Mouse (Mus musculus): Measurements from ENCODE around the gene Tns4. TPM values are rescaled to one million over a fixed set of nuclear protein-coding genes. Genes with fewer than 3 reads are reported as not detected.

The Tns4 gene
- total RNA-seq (2012; rRNA removed) (not detected in 2 replicates), polyA plus RNA-seq (2012; ENCODE audit: insufficient read depth in 1 of 2, insufficient read length in 2 of 2, low read depth in 1 of 2, low replicate concordance in 2 of 2, missing spikeins in 1 of 2) (under 1 TPM in 1 of 2 experiments, not detected in 1; 0.03 TPM)

DNA sequence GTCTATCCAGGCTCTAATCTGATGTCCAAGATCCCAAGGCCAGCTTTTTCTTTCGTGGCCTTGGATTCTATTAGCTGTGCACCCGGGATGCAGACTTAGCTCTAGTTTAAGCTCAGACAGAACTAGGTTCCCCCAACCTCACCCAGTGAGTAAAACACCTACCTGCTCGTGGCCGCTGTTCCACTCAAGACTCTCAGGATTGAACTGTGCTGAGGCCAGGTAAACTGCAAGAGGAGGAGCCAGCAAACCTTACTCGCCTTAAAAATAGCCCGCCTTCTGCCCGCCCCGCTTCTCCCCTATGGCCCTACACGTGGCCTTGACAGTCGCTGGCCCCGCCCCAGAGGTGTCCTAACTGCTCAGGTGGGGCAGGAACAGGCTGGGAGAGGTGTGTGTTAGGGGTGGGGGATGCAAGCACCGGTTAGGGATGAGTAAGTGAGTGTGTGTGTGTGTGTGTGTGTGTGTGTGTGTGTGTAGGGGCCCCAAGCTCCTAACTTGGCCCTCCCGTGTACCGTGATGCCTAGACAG lies at the start of gene Tns4:
Tns4 (minus strand) TSS at position 230 of the 525 bp plus-strand sequence.
- Histone ChIP-seq H3K9ac (ENCODE audit: control insufficient read depth, low read depth, low read length, poor library complexity, severe bottlenecking) (no peak within 1 kb of the TSS), H3K9me3 (replicated peaks; ENCODE audit: insufficient read depth, low read length) (no peaks in the 10 kb centered on the region), H3K79me2 (ENCODE audit: control insufficient read depth, insufficient read depth, low read length, poor library complexity) (no peaks in the 10 kb centered on the region), H3K4me3 (ENCODE audit: control insufficient read depth in 1 of 2, insufficient read depth in 1 of 2, low read depth in 2 of 2, low read length in 2 of 2) (no peak within 1 kb of the TSS), H3K36me3 (ENCODE audit: control insufficient read depth in 1 of 2, insufficient read depth in 2 of 2, low read length in 2 of 2) (peaks cover 0 to 12% of the 10 kb centered on the region in 2 experiments; a peak in 2 of 4 replicates), H3K27me3 (ENCODE audit: control insufficient read depth in 1 of 2, insufficient read depth in 2 of 2, low read length in 2 of 2) (no peaks in the 10 kb centered on the region; a peak in 1 of 4 replicates), H3K4me1 (ENCODE audit: control insufficient read depth in 1 of 2, insufficient read depth in 2 of 2, low read length in 2 of 2) (peaks cover 5 to 24% of the 10 kb centered on the region in 2 experiments), H3K27ac (ENCODE audit: control insufficient read depth, low read depth, low read length) (no peak within 1 kb of the TSS)
- no peak for TF ChIP-seq SMC3 (IDR thresholded peaks at IDR 0.05; ENCODE audit: low read depth, low read length)
- TF ChIP-seq RCOR1 (IDR thresholded peaks at IDR 0.05; ENCODE audit: low read depth, low read length), result no peak
- no peak for TF ChIP-seq GATA1 (IDR thresholded peaks at IDR 0.05; ENCODE audit: low read depth, low read length)
- TF ChIP-seq MEF2A (IDR thresholded peaks at IDR 0.05; ENCODE audit: extremely low read depth, insufficient replicate concordance, low read depth, low read length, poor library complexity, severe bottlenecking), result no peak
- TF ChIP-seq POLR2AphosphoS2 (IDR thresholded peaks at IDR 0.05; ENCODE audit: low read length), result no peak
- TF ChIP-seq CHD2 (IDR thresholded peaks at IDR 0.05; ENCODE audit: low read length), result no peak
- TF ChIP-seq TBP (IDR thresholded peaks at IDR 0.05; ENCODE audit: low read depth, low read length), result no peak
- TF ChIP-seq NELFE (IDR thresholded peaks at IDR 0.05; ENCODE audit: low read depth, low read length), result no peak
- no peak for TF ChIP-seq GABPA (IDR thresholded peaks at IDR 0.05; ENCODE audit: low read depth, low read length)
- no peak for TF ChIP-seq MXI1 (IDR thresholded peaks at IDR 0.05; ENCODE audit: low read depth, low read length)
- TF ChIP-seq NRF1 (IDR thresholded peaks at IDR 0.05; ENCODE audit: insufficient read depth, low read depth, low read length, poor library complexity, severe bottlenecking), result no peak
- TF ChIP-seq POLR2AphosphoS5 (IDR thresholded peaks at IDR 0.05; ENCODE audit: borderline replicate concordance, low read depth, low read length), result no peak
- TF ChIP-seq HCFC1 (IDR thresholded peaks at IDR 0.05; ENCODE audit: low read depth, low read length), result no peak
- no peak for TF ChIP-seq EP300 (IDR thresholded peaks at IDR 0.05; ENCODE audit: low read depth in 1 of 2, low read length in 2 of 2)
- no peak for TF ChIP-seq ELF1 (IDR thresholded peaks at IDR 0.05; ENCODE audit: low read depth, low read length)
- TF ChIP-seq ETS1 (IDR thresholded peaks at IDR 0.05; ENCODE audit: low read depth, low read length), result no peak
- no peak for TF ChIP-seq MYC (IDR thresholded peaks at IDR 0.05; ENCODE audit: low read depth, low read length)
- no peak for TF ChIP-seq CTCF (IDR thresholded peaks at IDR 0.05 in 2 of 3, conservative IDR thresholded peaks at IDR 0.05 in 1 of 3; ENCODE audit: control insufficient read depth in 1 of 3, insufficient read depth in 1 of 3, low read depth in 2 of 3, low read length in 3 of 3, poor library complexity in 1 of 3, severe bottlenecking in 1 of 3)
- no peak for TF ChIP-seq ZNF384 (IDR thresholded peaks at IDR 0.05; ENCODE audit: low read depth, low read length)
- TF ChIP-seq USF1 (IDR thresholded peaks at IDR 0.05; ENCODE audit: low read depth, low read length), result no peak
- DNase-seq (ENCODE audit: low read depth, low spot score), result no peak

DNA sequence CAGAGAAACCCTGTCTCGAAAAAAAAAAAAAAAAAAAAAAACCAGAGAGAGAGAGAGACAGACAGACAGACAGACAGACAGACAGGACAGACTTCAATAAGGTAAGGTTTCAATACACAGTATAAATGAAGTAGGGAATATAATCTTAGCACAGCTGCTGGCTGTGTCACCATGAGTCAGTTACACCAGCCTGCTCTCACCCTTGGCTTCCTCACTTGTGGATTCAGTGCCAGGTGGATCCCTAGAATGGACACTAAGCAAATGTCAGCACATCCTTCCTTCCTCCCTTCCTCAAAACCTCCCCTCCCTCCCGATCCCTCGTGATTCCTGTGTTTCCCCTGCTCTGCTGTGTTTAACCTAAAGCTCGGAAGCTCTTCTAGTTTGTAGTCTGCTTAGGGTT lies 48.3 kb upstream of the Tns4 start:
- no peak overlapping the region for H3K9ac ChIP-seq (ENCODE audit: control insufficient read depth, low read depth, low read length, poor library complexity, severe bottlenecking)
- DNase-seq (ENCODE audit: low read depth, low spot score), result no peak
- no peak for TF ChIP-seq EP300 (IDR thresholded peaks at IDR 0.05; ENCODE audit: low read depth in 1 of 2, low read length in 2 of 2)
- TF ChIP-seq KAT2A (conservative IDR thresholded peaks at IDR 0.05; ENCODE audit: low read depth, low read length), result no peak
- no peak for TF ChIP-seq MXI1 (IDR thresholded peaks at IDR 0.05; ENCODE audit: low read depth, low read length)
- no peak for TF ChIP-seq USF1 (IDR thresholded peaks at IDR 0.05; ENCODE audit: low read depth, low read length)
- no peak for TF ChIP-seq ETS1 (IDR thresholded peaks at IDR 0.05; ENCODE audit: low read depth, low read length)
- TF ChIP-seq TCF12 (IDR thresholded peaks at IDR 0.05; ENCODE audit: low read depth, low read length), result no peak
- TF ChIP-seq ELF1 (IDR thresholded peaks at IDR 0.05; ENCODE audit: low read depth, low read length), result no peak
- TF ChIP-seq ZNF384 (IDR thresholded peaks at IDR 0.05; ENCODE audit: low read depth, low read length), result no peak
- TF ChIP-seq NELFE (IDR thresholded peaks at IDR 0.05; ENCODE audit: low read depth, low read length), result no peak
- TF ChIP-seq ZMIZ1 (IDR thresholded peaks at IDR 0.05; ENCODE audit: low read depth, low read length), result no peak
- TF ChIP-seq CHD1 (IDR thresholded peaks at IDR 0.05; ENCODE audit: low read depth, low read length), result no peak
- TF ChIP-seq RCOR1 (IDR thresholded peaks at IDR 0.05; ENCODE audit: low read depth, low read length), result no peak
- no peak for TF ChIP-seq MAX (IDR thresholded peaks at IDR 0.05; ENCODE audit: low read length)
- no peak for TF ChIP-seq CTCF (IDR thresholded peaks at IDR 0.05 in 2 of 3, conservative IDR thresholded peaks at IDR 0.05 in 1 of 3; ENCODE audit: control insufficient read depth in 1 of 3, insufficient read depth in 1 of 3, low read depth in 2 of 3, low read length in 3 of 3, poor library complexity in 1 of 3, severe bottlenecking in 1 of 3)
- no peak for TF ChIP-seq JUND (IDR thresholded peaks at IDR 0.05; ENCODE audit: low read depth, low read length)
- TF ChIP-seq MEF2A (IDR thresholded peaks at IDR 0.05; ENCODE audit: extremely low read depth, insufficient replicate concordance, low read depth, low read length, poor library complexity, severe bottlenecking), result no peak
- no peaks in the 10 kb centered on the region for H3K9me3 ChIP-seq (replicated peaks; ENCODE audit: insufficient read depth, low read length)
- no peaks in the 10 kb centered on the region; a peak in 1 of 4 replicates for H3K4me1 ChIP-seq (ENCODE audit: control insufficient read depth in 1 of 2, insufficient read depth in 2 of 2, low read length in 2 of 2)
- H3K27me3 ChIP-seq (ENCODE audit: control insufficient read depth in 1 of 2, insufficient read depth in 2 of 2, low read length in 2 of 2), result peaks cover 4 to 14% of the 10 kb centered on the region in 2 experiments
- no peaks in the 10 kb centered on the region for H3K36me3 ChIP-seq (ENCODE audit: control insufficient read depth in 1 of 2, insufficient read depth in 2 of 2, low read length in 2 of 2)
- H3K79me2 ChIP-seq (ENCODE audit: control insufficient read depth, insufficient read depth, low read length, poor library complexity), result no peaks in the 10 kb centered on the region
- no peak overlapping the region for H3K27ac ChIP-seq (ENCODE audit: control insufficient read depth, low read depth, low read length)
- no peak overlapping the region for H3K4me3 ChIP-seq (ENCODE audit: control insufficient read depth in 1 of 2, insufficient read depth in 1 of 2, low read depth in 2 of 2, low read length in 2 of 2)
